Mouse (Mus musculus) spleen, adult 2 months (tissue): ENCODE measurements around the gene Fsd2.

ENCODE experiments used
- CTCF ChIP-seq: fragments of 200-500 bp; IDR thresholded peaks from 2 replicates; pipeline ENCODE4 v1.5.1; 2011; ENCODE audit warnings: mild to moderate bottlenecking, inconsistent platforms; ENCODE audit not compliant: insufficient read depth, insufficient read length, insufficient replicate concordance; ENCODE audit errors: extremely low read depth
- POLR2A ChIP-seq: fragments of 200-500 bp; IDR thresholded peaks from 2 replicates; pipeline ENCODE4 v1.6.1; 2011; ENCODE audit warnings: low read depth, low read length, inconsistent platforms

- TF ChIP-seq CTCF (no peak), POLR2A (no peak)
Measured at GRCm38 (mm10) chr7:81570271-81570670, 3.5 kb upstream of the Fsd2 start.
